Mouse (Mus musculus): ENCODE results near the gene Arsg. TPM values are rescaled to one million over a fixed set of nuclear protein-coding genes. Genes with fewer than 3 reads are reported as not detected.

Arsg gene
- polyA plus RNA-seq, 1 experiment from 2014 or later: 1.9 TPM

- 50% methylated on average over 11 of the region's 11 CpGs for WGBS
- H3K27ac ChIP-seq (replicated peaks; ENCODE audit: low read depth, low read length): no peak overlapping the region
- peak; percentile 23; the same call in 1 of the 2 replicates for ATAC-seq (replicated peaks; ENCODE audit: insufficient number of reproducible peaks, low FRiP score, low TSS enrichment, low read depth)
These were observed 111.9 kb downstream of the Arsg start for GRCm38 (mm10) chr11:109584843-109585713.

GRCm38 (mm10) chr11:109586424-109586823, 113.2 kb downstream of the Arsg start:
- Histone ChIP-seq H3K9me3 (replicated peaks; ENCODE audit: control insufficient read depth, low read length) (no peaks in the 10 kb centered on the region), H3K9ac (replicated peaks; ENCODE audit: low read length) (no peak overlapping the region), H3K36me3 (replicated peaks; ENCODE audit: control insufficient read depth, insufficient read depth, low read depth, low read length) (no peaks in the 10 kb centered on the region; the same call in 1 of the 2 replicates), H3K27me3 (ENCODE audit: control insufficient read depth, insufficient read depth, low read length) (no peaks in the 10 kb centered on the region), H3K4me3 (ENCODE audit: low read depth, low read length) (no peak overlapping the region), H3K27ac (replicated peaks; ENCODE audit: low read depth, low read length) (no peak overlapping the region), H3K4me2 (ENCODE audit: low read depth, low read length) (no peak overlapping the region), H3K4me1 (ENCODE audit: control insufficient read depth, insufficient read depth, low read length) (no peaks in the 10 kb centered on the region; the same call in 1 of the 2 replicates)
- DNase-seq (ENCODE audit: low spot score) (no peak), ATAC-seq (replicated peaks; ENCODE audit: insufficient number of reproducible peaks, low FRiP score, low TSS enrichment, low read depth) (no peak)
- 86% methylated on average over 2 of the region's 2 CpGs for WGBS

More at GRCm38 (mm10) chr11:109584843-109585713, 111.9 kb downstream of the Arsg start:
- peak; percentile 87 for DNase-seq (ENCODE audit: low spot score)
- Histone ChIP-seq H3K9me3 (replicated peaks; ENCODE audit: control insufficient read depth, low read length) (no peaks in the 10 kb centered on the region), H3K9ac (replicated peaks; ENCODE audit: low read length) (no peak overlapping the region), H3K4me2 (ENCODE audit: low read depth, low read length) (no peak overlapping the region), H3K4me3 (ENCODE audit: low read depth, low read length) (no peak overlapping the region), H3K4me1 (ENCODE audit: control insufficient read depth, insufficient read depth, low read length) (no peaks in the 10 kb centered on the region; the same call in 1 of the 2 replicates), H3K36me3 (replicated peaks; ENCODE audit: control insufficient read depth, insufficient read depth, low read depth, low read length) (no peaks in the 10 kb centered on the region; the same call in 1 of the 2 replicates), H3K27me3 (ENCODE audit: control insufficient read depth, insufficient read depth, low read length) (no peaks in the 10 kb centered on the region)

- Histone ChIP-seq H3K36me3 (replicated peaks; ENCODE audit: control insufficient read depth, insufficient read depth, low read depth, low read length) (no peaks in the 10 kb centered on the region), H3K27ac (replicated peaks; ENCODE audit: low read depth, low read length) (no peak overlapping the region), H3K9me3 (replicated peaks; ENCODE audit: control insufficient read depth, low read length) (no peaks in the 10 kb centered on the region), H3K4me2 (ENCODE audit: low read depth, low read length) (no peak overlapping the region), H3K4me3 (ENCODE audit: low read depth, low read length) (no peak overlapping the region), H3K4me1 (ENCODE audit: control insufficient read depth, insufficient read depth, low read length) (no peaks in the 10 kb centered on the region), H3K9ac (replicated peaks; ENCODE audit: low read length) (no peak overlapping the region), H3K27me3 (ENCODE audit: control insufficient read depth, insufficient read depth, low read length) (no peaks in the 10 kb centered on the region)
- ATAC-seq (replicated peaks; ENCODE audit: insufficient number of reproducible peaks, low FRiP score, low TSS enrichment, low read depth) (no peak), DNase-seq (ENCODE audit: low spot score) (no peak)
- 55% methylated on average over 13 of the region's 13 CpGs for WGBS
These were observed 113.8 kb downstream of the Arsg start for GRCm38 (mm10) chr11:109587019-109587418.

GRCm38 (mm10) chr11:109587638-109588374, 114.6 kb downstream of the Arsg start:
- H3K27me3 ChIP-seq (ENCODE audit: control insufficient read depth, insufficient read depth, low read length): no peaks in the 10 kb centered on the region
- WGBS: 75% methylated on average over 15 of the region's 15 CpGs
- no peaks in the 10 kb centered on the region for H3K9me3 ChIP-seq (replicated peaks; ENCODE audit: control insufficient read depth, low read length)

GRCm38 (mm10) chr11:109590012-109590411, 116.8 kb downstream of the Arsg start:
- no peak overlapping the region for H3K4me2 ChIP-seq (ENCODE audit: low read depth, low read length)
- no peaks in the 10 kb centered on the region; the same call in 1 of the 2 replicates for H3K4me1 ChIP-seq (ENCODE audit: control insufficient read depth, insufficient read depth, low read length)
- no peak overlapping the region for H3K9ac ChIP-seq (replicated peaks; ENCODE audit: low read length)
- H3K36me3 ChIP-seq (replicated peaks; ENCODE audit: control insufficient read depth, insufficient read depth, low read depth, low read length): no peaks in the 10 kb centered on the region
- no peak overlapping the region for H3K27ac ChIP-seq (replicated peaks; ENCODE audit: low read depth, low read length)
- no peaks in the 10 kb centered on the region for H3K9me3 ChIP-seq (replicated peaks; ENCODE audit: control insufficient read depth, low read length)
- WGBS: 85% methylated on average over 8 of the region's 8 CpGs
- ATAC-seq (replicated peaks; ENCODE audit: insufficient number of reproducible peaks, low FRiP score, low TSS enrichment, low read depth) (no peak), DNase-seq (ENCODE audit: low spot score) (no peak)
- no peaks in the 10 kb centered on the region for H3K27me3 ChIP-seq (ENCODE audit: control insufficient read depth, insufficient read depth, low read length)
- no peak overlapping the region for H3K4me3 ChIP-seq (ENCODE audit: low read depth, low read length)

More at GRCm38 (mm10) chr11:109587638-109588374, 114.6 kb downstream of the Arsg start:
- ATAC-seq (replicated peaks; ENCODE audit: insufficient number of reproducible peaks, low FRiP score, low TSS enrichment, low read depth) (no peak), DNase-seq (ENCODE audit: low spot score) (no peak)
- no peak overlapping the region for H3K27ac ChIP-seq (replicated peaks; ENCODE audit: low read depth, low read length)
- no peaks in the 10 kb centered on the region for H3K36me3 ChIP-seq (replicated peaks; ENCODE audit: control insufficient read depth, insufficient read depth, low read depth, low read length)
- H3K4me3 ChIP-seq (ENCODE audit: low read depth, low read length): no peak overlapping the region
- H3K4me2 ChIP-seq (ENCODE audit: low read depth, low read length): no peak overlapping the region
- H3K9ac ChIP-seq (replicated peaks; ENCODE audit: low read length): no peak overlapping the region
- H3K4me1 ChIP-seq (ENCODE audit: control insufficient read depth, insufficient read depth, low read length): no peaks in the 10 kb centered on the region

- H3K27ac ChIP-seq (replicated peaks; ENCODE audit: low read depth, low read length): no peak overlapping the region
- H3K4me1 ChIP-seq (ENCODE audit: control insufficient read depth, insufficient read depth, low read length): no peaks in the 10 kb centered on the region; the same call in 1 of the 2 replicates
- H3K9me3 ChIP-seq (replicated peaks; ENCODE audit: control insufficient read depth, low read length): no peaks in the 10 kb centered on the region
- no peaks in the 10 kb centered on the region for H3K36me3 ChIP-seq (replicated peaks; ENCODE audit: control insufficient read depth, insufficient read depth, low read depth, low read length)
- H3K4me3 ChIP-seq (ENCODE audit: low read depth, low read length): no peak overlapping the region
- DNase-seq (ENCODE audit: low spot score) (no peak), ATAC-seq (replicated peaks; ENCODE audit: insufficient number of reproducible peaks, low FRiP score, low TSS enrichment, low read depth) (no peak)
- no peak overlapping the region for H3K9ac ChIP-seq (replicated peaks; ENCODE audit: low read length)
- no peak overlapping the region for H3K4me2 ChIP-seq (ENCODE audit: low read depth, low read length)
- 84% methylated on average over 4 of the region's 4 CpGs for WGBS
- no peaks in the 10 kb centered on the region for H3K27me3 ChIP-seq (ENCODE audit: control insufficient read depth, insufficient read depth, low read length)
These were observed 118.3 kb downstream of the Arsg start for GRCm38 (mm10) chr11:109591511-109591910.

- H3K36me3 ChIP-seq (replicated peaks; ENCODE audit: control insufficient read depth, insufficient read depth, low read depth, low read length): no peaks in the 10 kb centered on the region
- H3K27me3 ChIP-seq (ENCODE audit: control insufficient read depth, insufficient read depth, low read length): no peaks in the 10 kb centered on the region
- H3K9ac ChIP-seq (replicated peaks; ENCODE audit: low read length): no peak overlapping the region
- no peaks in the 10 kb centered on the region for H3K9me3 ChIP-seq (replicated peaks; ENCODE audit: control insufficient read depth, low read length)
- H3K4me1 ChIP-seq (ENCODE audit: control insufficient read depth, insufficient read depth, low read length): no peaks in the 10 kb centered on the region; the same call in 1 of the 2 replicates
- DNase-seq (ENCODE audit: low spot score): peak; percentile 34
- ATAC-seq (replicated peaks; ENCODE audit: insufficient number of reproducible peaks, low FRiP score, low TSS enrichment, low read depth): no peak
- no peak overlapping the region for H3K4me2 ChIP-seq (ENCODE audit: low read depth, low read length)
- 57% methylated on average over 6 of the region's 6 CpGs for WGBS
- no peak overlapping the region for H3K27ac ChIP-seq (replicated peaks; ENCODE audit: low read depth, low read length)
- H3K4me3 ChIP-seq (ENCODE audit: low read depth, low read length): no peak overlapping the region
These were observed 120.2 kb downstream of the Arsg start for GRCm38 (mm10) chr11:109593200-109593981.
